Mouse (Mus musculus) layer of hippocampus, postnatal 14 days (tissue): ENCODE data around the gene Id1. TPM values are rescaled to one million over a fixed set of nuclear protein-coding genes. Genes with fewer than 3 reads are reported as not detected.

Experiments
- DNase-seq, 2 experiments: peaks; one replicate each; pipeline ENCODE4 v3.0.0; 2021 to 2022; ENCODE audit warnings: low spot score in 2 of 2, mixed read lengths in 1 of 2
- total RNA-seq, 2 experiments: library from RNA; stranded (reverse); gene quantifications; 2 replicates each; pipeline ENCODE4 v1.2.3; 2021

The Id1 gene
- total RNA-seq, 2 experiments from 2014 or later: 32.9 to 35.8 TPM

DNA sequence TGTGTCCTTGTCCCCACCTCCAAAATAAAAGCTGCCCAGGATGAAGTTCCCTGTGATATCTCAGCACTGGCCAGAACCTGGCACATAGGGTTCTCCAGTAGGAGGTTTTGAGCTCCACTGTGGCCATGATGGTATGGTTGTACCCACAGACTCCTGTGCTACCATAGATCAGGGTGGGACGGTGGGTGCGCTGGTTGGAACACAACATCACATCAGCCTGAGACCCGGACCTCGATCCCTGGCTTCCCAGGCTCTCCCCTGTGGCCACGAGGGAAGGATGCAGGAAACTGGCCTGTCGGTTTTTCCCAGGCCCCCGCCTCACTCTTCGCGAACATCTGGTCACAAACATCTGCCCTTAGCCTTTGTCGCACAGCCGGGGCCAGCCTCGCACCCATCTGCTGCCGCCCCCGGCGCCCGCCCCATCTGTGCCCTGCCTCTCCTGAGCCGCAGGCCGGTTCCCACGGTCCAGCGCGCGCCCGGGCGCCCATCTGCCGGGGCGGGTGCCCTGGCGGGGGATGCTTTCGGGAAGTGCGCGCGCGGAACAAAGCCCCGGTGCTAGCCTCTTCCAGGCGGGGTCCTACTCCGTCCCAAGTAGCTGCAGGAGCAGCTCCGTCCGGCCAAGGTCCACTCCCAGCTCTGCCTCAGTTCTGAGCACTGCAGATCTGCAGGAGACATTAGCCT is 12.3 kb upstream of the Id1 start:
- no peak for DNase-seq

DNA sequence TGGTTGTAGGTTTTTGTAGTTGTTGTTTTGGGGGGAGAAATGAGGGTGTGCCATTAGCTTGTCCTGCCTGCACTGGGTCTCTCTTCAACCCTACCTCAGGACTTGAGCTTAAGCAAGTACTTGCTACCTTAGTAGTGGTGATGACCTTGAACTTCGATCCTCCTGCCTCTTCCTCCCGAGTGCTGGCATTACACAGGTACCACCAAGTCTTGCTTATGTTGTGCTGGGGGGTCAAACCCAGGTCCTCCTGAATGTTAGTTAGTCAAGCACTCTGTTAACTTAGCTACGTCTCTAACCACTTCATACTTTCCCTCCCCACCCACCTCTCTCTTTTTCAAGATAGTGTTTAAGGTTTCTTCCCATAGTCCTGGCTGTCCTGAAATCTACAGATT is 11.7 kb upstream of the Id1 start:
- no peak for DNase-seq

DNA sequence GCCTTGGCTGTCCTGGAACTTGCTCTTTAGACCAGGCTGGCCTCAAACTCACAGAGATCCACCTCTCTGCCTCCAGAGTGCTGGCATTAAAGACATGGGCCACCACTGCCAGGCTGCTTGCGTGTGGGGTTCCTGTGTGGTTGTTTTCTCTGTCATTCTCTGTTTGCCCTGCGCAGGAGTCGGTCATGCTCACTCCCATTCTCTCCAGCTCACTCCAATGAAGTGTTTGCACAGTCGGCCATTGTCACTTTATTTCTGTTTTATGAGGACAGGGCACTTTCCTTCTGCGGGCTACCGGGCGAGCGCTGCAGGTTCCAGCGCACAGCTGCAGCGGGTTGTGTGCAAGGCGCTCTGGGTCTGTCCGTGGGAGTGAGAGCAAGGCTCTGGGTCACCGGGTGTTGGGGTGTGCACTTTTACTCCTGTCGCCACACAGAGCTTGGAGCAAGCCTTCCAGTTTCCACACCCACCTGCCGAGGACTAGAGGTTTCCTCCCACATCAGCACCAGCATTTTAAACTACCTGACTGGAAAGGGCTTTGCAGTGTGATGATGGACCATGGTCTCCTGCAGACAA is 10.8 kb upstream of the Id1 start:
- no peak for DNase-seq

DNA sequence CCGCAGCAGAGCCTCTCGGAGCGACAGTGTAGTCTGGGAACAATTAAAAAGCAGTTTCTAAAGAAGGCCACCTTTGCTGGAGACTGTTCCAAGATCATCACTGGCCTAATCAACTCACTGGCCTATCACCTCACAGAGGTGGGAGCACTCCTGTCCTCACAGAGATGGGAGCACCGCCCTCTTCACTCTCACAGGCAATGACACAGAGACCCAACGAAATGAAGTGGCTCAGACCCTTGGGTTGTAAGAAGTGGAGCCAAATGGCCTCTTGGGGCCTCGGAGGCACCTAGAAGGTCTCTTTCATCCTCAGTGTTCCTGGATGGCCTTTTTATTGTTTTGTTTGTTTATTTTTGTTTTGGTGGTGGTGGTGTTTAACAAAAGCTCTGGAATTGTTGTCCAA is 9.8 kb upstream of the Id1 start:
- DNase-seq: no peak

DNA sequence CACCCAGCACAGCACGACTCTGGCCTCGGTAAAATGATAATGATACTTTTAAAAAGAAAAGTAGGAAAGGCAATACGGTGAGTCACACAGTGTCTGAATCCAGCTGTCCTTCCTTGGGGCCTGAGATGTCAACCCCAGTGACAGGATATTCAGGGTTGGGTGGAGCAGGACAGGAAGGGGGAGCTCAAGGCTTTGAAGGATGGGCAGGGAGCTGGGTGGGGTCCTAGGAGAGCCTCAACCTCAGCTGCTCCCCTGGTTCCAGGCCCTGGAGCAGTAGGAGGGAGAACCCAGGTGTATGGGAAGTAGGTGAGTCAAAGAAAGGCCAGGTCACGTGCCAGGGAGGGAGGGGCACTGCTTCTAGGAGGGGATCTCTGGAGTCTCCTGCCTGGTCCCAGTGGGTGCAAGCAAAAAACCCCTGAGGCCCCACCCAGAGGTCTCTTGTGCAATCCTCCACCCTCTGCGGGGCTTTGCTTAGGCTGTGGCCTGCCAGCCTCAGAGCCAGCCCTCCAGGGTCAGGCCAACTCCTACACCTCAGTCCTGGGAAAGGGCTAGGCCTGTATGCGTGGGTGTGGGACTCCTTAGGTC is 9.2 kb upstream of the Id1 start:
- no peak for DNase-seq

DNA sequence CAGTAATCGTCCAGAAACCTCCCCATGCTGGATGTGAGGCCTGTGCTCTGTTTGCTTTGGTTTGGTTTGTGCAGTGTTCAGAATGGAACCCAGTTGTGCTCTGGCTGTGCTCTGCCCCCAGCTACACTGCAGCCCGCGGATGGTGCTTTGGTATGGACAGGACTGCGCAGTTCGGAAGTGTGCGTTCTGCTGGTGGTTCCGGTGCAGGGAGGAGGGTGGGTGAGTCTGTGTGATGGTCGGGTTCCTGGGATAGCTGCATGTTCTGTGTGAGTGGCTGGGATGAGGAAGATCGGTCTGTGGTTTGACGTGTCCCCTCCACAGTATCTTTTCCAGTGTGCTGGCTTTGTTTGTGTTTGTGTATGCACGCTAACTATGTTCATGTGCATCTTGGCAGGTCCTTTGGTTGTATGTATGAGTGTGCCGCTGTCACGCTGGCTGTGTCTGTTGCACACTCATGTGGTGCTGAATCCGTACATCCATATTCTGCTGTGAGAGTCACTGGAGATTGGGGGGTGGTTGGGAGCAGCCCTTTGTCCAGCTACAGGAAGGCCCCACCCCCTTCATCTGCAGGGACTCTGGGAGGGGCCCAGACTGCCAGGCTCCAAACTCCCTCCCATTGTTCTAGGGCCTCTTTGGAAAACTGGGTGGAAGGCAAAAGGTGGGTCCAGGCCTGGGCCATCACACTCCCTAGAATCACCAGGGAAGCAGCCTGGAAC is 8.1 kb upstream of the Id1 start:
- no peak for DNase-seq

DNA sequence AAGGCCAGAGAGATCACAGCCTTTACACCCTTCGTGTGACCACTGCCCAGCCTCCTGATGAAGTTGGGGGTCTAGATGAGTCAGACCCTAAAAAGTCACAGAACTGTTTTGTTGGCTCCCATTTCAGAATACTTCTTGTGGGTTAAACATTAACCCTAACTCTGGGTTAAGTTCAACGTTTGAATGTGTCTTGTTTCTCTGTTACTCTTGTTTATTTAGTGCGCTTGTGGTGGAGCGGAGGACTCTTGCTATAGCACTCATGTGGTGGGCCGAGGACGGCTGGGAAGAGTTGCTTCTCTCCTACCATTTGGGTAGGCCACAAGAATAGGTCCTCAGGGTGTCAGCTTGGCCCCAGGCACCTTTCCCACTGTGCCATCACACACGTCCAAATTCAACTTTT is 7.5 kb upstream of the Id1 start:
- no peak for DNase-seq

DNA sequence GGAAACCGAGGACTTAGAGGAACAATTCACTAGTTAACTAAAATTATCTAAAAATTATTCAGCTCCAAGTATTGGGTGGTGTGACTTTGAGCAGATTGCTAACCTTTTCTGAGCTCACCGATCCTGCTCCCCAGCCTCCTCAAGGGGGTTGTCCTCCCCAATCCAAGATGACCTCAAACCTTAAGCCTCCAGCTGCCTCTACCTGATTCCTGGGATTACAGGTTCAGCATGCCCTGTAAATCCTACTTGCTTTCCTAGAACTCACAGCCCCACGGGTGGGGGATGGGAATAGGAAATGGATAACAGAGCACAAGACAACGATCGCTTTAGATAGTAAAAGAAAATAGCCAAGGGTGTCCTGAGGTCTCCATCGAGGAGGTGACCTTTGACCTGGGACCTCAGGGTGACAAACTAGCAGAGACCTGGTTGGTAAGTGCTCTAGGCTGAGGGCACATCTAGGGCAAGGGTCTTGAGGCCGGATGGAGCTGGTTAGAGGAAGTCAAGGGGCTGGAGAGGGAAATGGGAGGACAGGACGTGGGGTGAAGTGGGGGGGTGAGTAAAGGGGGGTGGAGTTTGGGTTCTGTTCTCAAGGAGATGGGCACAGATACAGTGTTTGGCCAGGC is 6.9 kb upstream of the Id1 start:
- no peak for DNase-seq

DNA sequence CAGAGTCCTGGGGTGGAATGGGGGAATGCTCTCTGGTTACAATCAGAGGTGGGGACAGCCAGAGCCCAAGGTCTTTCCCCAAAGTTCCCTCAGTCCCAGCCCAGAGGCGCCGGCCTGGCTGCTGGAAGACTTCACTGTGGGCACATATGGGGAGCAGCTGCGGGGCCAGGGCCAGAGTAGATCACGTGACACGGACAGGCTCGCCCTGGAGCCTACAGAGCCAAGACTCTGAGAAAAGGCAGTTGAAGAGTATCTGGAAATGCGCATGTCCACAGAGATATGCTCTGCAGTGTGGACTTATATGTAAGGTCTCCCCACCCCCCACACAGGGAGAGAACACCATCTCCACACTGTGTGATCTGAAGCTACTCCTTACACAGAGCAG is 6.4 kb upstream of the Id1 start:
- DNase-seq: no peak

DNA sequence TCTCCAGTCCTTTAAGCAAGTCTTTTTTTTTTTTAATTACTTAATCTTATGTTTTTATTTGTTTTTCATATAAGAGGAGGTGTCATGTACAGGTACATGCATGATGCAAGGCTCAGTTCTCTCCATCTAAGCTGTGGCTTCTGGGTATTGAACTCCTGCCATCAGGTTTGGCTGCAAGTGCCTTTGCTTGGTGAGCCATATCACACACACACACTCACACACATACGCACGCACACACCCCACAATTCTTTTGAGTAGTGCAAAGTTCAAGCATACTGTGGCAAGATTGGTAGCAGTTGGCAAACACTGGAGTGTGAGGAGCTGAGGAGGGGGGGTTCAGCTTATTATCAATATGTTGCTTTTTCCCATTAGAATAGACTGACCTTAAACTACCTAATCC is 2.9 kb upstream of the Id1 start:
- no peak for DNase-seq

DNA sequence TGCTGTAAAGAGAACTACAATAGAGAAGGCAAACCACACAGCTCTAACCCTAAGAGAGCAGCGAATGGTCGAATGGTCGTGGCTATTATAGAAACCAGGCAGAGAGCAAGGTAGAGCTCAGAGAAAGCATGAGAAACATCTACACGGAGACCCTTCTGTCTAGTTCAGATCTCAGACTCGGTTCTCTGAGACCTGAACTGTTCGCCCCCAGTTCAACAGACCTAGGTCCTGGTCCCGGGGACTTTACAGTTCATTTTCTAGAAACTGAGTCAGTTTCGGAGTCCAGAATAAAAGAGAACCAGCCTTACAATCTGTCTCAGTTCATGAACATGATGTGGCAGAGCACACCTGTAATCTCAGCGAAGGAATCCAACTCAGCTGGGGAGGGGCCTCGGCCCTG is 1.6 kb upstream of the Id1 start:
- DNase-seq: no peak

DNA sequence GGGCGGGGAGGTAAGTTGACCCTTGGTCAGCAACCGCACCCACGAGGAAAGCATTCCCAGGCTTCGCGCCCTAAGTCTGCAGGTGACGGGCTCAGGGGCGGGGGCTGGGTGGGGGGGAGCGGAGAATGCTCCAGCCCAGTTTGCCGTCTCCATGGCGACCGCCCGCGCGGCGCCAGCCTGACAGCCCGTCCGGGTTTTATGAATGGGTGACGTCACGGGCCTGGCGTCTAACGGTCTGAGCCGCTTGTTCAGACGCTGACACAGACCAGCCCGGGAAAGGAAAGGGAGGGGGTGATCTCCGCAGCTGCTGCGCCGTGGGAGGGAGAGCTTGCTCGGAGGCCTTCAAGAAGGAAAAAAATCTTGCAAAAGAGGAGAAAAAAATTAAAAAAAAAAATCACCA is 1.1 kb upstream of the Id1 start:
- peak; percentile 88 to 96 for DNase-seq

DNA sequence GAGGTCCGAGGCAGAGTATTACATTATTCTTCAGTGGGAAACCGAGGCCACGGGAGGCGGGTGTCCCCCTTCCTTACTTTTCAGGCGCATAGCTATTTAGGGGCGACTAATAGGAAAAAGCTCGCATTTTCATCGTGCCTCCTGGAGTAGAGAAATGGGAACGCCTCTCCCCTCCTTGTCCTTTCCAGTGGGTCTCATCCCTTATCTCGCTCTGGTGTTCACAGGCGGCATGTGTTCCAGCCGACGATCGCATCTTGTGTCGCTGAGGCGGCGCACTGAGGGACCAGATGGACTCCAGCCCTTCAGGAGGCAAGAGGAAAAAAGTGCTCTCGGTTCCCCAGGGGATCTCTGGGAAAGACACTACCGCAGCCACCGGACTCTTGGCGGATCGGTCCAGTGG is 697 bp downstream of the Id1 start:
- DNase-seq: no peak

DNA sequence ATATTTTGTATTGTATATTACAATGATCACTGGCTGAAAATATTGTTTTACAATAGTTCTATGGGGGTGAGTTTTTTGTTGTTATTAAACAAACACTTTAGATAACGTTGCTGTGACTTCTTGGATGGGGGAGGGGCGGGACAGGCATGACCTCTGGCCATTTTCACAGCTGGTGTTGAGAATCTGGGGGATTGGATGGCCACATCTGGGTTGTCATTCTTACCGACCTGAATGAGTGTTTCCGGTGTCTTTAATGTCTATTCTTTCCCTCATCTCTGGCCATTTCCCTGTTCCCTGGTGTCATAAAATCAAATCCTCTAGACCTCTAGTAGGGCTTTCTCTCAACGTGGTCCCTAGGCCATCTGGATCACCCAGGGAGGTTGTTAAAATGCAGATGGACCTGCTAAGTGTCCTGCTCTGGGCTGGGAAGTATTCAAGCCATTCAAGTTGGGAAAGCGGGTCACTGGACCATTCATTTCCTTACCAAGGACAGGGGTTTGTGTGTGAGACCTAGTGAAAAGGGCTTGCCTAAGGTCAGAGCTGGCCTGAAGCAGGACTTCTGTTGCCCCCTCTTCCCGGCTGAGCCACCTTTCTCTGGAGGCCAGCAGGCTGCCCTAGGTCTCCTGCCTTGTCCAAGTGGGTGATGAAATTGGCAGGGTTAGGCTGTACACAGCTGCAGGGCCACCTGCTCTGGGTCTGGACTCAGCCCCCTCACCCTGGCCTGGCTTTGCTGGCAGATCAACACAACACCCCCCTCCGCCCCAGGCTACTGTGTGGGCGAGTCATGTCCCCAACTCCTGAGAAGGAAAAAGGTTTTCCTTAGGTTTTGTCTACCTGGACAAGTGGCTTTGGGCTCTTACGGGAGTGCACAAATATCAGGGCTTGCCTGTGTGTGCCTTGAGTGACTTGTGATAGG is 1.5 kb downstream of the Id1 start:
- DNase-seq: no peak

DNA sequence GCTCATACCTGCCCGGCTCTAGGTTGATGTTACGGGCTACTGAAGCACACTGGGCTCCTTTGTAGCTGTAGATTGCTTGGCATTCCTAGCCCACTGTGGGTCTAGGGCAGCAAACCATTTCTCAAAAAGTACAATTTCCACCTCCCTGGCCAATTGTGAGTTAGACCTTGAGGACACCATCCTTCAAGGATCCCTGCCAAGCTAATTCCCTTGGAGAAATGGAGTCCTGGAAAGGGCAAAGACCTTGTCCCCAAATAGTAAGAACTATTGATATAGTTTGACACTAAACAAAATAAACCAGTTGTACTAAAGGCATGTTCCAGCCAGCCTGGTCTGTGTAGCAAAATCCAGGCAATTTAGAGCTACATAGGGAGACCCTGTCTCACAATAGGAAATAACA is 2.3 kb downstream of the Id1 start:
- DNase-seq: no peak

DNA sequence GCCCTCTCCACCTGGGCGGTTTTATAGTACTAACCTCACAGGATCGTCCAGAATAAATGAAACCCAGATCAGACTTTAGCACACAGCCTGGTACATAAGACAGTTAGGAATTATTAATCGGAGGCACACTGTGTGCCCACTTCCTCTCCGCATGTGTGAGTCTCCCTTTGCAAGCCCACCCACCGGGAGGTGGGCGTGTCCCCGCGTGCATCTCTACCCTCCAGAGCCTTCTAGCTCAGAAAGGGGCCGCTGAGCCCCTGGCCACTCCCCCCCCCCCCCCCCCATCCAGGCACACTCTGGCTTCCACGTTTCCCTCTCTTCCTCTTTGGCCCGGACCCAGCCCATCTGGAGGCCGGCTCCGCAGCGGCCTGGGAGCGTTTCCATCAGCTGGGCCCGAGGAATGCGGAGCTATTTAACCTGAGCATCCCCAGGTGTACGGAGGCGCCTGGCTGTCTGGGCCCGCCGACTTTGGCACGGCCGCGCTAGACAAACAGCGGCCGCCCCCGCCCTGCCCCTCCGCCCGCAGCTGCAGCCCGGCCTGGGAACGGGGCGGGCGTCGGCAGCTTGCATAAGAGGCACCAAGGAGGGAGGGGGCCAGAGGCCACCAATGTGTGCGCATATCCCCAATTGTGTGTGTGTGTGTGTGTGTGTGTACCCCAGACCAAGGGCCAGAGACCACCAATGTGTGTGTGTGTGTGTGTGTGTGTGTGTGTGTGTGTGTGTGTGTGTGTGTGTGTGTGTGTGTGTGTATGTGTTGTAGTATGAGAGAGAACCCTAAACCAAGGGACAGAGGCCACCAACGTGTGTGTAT is 3.2 kb downstream of the Id1 start:
- DNase-seq: peak in 1 of 2 experiments; percentile 29

DNA sequence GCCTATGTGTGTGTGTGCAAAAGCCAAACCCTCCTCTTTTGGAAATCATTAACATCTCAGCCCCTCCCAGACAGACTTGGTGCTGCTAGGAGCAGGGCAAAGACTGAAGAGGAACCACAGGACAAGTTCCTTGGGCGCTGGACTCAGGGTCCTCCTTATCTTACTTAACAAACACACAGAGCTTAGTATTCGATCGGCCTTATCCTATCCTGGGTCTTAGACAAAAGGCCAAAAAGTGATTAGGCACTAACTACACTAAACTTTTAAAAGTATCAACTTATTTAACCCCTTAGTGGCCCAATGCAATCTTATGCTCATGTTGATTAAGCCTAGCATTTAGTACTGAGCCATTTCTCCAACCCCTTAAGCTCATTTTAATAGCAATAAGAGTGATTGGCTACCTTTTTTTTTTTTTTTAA is 3.8 kb downstream of the Id1 start:
- DNase-seq: no peak

DNA sequence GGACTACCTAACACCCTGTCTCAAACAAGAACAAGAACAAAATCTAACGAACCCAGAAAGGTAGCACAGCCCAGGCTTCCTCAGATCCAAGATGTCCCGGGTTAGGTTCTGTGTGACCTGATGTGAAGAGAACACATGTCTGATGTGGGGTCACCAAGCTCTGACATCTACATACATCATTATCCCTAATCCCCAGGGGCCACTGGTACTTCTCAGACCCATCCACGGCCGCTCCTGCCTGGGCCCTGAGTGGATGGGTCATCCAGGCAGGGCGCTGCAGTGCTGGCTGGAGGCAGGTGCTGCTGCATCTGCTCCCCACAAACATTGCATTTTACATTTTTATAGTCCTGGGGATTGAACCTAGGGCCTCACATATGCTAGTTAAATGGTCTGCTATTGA is 4.4 kb downstream of the Id1 start:
- DNase-seq: no peak

DNA sequence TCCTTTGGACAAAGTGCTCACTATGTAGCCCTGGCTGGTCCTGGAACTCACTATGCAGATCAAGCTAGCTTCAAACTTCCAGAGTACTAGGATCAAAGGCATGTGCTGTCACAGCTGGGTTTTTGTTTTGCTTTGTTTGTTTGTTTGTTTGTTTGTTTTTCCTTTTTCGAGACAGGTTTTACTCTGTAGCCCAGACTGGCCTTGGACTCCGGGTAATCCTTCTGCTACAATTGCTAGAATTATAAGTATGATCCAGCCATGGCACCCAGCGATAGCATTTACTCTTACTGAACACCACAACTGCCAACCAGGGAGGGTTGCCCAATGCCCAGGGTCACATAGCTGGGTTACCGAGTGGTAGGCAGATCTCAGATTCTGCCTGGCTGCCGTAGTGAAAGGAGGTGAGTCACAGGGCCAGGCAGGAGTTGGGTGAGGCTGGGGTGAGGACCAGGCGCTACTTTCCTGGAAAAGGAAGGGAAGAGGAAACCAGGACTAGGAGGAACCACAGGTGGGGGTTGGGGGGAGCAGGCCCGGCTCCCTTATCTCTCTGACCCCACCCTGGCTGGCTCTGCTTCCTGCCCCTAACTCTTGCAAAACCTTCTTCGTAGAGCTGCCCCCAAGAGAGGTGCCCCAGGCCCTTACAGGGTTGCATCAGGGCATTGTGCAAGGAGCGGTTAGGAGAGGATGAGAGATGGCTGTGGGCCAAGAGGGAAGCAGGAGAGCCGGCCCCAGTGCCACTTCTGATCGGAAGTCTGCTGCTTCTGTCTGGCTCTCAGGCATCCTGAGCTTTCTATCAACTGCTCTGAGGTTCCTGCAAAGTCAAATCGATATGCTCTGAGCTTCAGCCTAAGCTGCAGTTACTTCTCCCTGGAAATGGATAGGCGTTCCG is 5.3 kb downstream of the Id1 start:
- DNase-seq: no peak
